Mouse (Mus musculus): Measurements from ENCODE around the gene Fam155a. TPM values are rescaled to one million over a fixed set of nuclear protein-coding genes. Genes with fewer than 3 reads are reported as not detected.

The Fam155a gene
- polyA plus RNA-seq, 1 experiment from 2014 or later = 1.0 TPM

DNA sequence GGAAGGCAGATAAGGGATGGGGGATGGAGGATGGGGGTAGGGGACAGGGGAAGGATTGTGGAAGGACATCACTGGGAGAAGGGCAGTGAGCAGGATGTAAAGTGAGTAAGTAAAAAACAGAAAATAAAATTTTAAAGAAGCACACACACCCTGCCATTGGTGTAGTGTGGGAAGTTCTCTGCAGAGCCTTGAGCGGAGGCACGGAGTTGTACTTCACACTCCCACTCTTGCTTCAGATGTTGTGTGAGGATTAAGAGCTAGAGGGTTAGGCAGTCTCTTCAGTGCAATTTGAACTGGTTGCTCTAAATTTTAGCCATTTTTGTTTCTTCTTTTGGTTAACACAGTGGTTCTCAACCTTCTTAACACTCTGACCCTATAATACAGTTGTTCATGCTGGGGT lies 114.1 kb downstream of the Fam155a start:
- Histone ChIP-seq H3K27me3 (no peaks in the 10 kb centered on the region), H3K9ac (no peak overlapping the region), H3K9me3 (no peaks in the 10 kb centered on the region), H3K4me2 (no peak overlapping the region), H3K4me3 (no peak overlapping the region), H3K27ac (no peak overlapping the region), H3K36me3 (no peaks in the 10 kb centered on the region), H3K4me1 (no peaks in the 10 kb centered on the region)
- WGBS = 87% methylated on average over 2 of the region's 2 CpGs
- ATAC-seq (ENCODE audit: insufficient number of reproducible peaks, insufficient read depth, low FRiP score, low TSS enrichment, low read depth) = no peak

DNA sequence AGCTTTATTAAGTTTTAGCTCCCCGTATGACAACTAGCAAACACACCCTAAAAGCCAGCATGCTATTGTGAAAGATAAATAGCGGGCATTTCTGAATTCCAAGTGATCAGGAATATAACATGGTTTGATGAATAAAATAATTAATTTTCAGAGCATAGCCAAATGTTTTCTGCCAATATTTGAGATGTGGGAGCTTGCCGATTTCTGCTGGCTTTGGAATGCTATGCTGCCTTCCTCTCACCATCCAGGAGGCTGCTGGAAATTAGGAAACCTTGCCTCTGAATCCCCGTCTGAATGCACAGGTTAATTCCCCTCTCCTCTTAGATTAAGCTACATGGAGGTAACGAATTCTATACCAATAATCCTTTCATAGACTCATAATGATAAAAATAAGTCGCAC lies 116.1 kb downstream of the Fam155a start:
- Histone ChIP-seq H3K4me1 (no peaks in the 10 kb centered on the region), H3K9ac (no peak overlapping the region), H3K9me3 (no peaks in the 10 kb centered on the region), H3K36me3 (no peaks in the 10 kb centered on the region), H3K27me3 (no peaks in the 10 kb centered on the region), H3K4me3 (no peak overlapping the region), H3K27ac (no peak overlapping the region), H3K4me2 (no peak overlapping the region)
- 82% methylated on average over 6 of the region's 6 CpGs for WGBS
- ATAC-seq (ENCODE audit: insufficient number of reproducible peaks, insufficient read depth, low FRiP score, low TSS enrichment, low read depth) = no peak

DNA sequence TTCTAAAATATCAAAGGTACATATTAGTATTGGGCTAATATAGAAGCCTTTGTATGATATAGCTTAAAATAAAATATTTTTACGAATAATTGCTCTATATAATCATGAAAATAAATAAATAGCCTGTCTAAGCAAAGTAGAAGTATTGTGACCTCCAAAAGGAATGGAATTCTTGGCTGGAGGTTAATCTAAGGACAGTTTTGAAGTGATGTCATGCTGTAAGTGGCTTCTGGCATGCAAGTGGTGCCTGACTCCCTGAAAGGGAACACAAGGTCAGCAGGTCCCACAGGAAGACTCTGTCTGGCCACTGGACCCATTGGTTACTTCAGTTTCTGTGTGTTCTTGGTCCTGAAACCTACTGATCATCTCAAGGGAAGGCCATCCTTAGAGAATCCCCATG lies 117.3 kb downstream of the Fam155a start:
- H3K9me3 ChIP-seq = no peaks in the 10 kb centered on the region
- no peak for ATAC-seq (ENCODE audit: insufficient number of reproducible peaks, insufficient read depth, low FRiP score, low TSS enrichment, low read depth)
- H3K4me3 ChIP-seq = no peak overlapping the region
- no peak overlapping the region for H3K4me2 ChIP-seq
- no peak overlapping the region for H3K9ac ChIP-seq
- H3K27me3 ChIP-seq = no peaks in the 10 kb centered on the region
- no peaks in the 10 kb centered on the region for H3K4me1 ChIP-seq
- WGBS = 36% methylated on average over 1 of the region's 1 CpGs
- no peak overlapping the region for H3K27ac ChIP-seq
- no peaks in the 10 kb centered on the region for H3K36me3 ChIP-seq

DNA sequence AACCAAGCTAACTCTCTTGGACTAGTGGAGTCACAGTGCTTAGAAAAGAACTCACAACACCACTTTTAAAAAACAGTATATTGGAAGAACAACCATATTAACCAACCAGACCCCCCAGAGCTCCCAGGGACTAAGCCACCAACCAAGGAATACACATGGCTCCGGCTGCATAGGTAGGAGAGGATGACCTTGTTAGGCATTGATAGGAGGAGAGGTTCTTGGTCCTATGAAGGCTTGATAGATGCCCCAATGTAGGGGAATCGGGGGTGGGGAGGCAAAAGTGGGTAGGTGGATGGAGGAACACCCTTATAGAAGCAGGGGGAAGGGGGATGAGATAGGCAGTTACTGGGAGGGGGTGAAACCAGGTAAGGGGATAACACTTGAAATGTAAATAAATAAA lies 132.8 kb downstream of the Fam155a start:
- Histone ChIP-seq H3K27me3 (no peaks in the 10 kb centered on the region), H3K9ac (no peak overlapping the region), H3K4me3 (no peak overlapping the region), H3K27ac (no peak overlapping the region), H3K4me1 (no peaks in the 10 kb centered on the region), H3K36me3 (no peaks in the 10 kb centered on the region), H3K4me2 (no peak overlapping the region), H3K9me3 (no peaks in the 10 kb centered on the region)
- no peak for ATAC-seq (ENCODE audit: insufficient number of reproducible peaks, insufficient read depth, low FRiP score, low TSS enrichment, low read depth)
- 78% methylated on average over 2 of the region's 2 CpGs for WGBS

DNA sequence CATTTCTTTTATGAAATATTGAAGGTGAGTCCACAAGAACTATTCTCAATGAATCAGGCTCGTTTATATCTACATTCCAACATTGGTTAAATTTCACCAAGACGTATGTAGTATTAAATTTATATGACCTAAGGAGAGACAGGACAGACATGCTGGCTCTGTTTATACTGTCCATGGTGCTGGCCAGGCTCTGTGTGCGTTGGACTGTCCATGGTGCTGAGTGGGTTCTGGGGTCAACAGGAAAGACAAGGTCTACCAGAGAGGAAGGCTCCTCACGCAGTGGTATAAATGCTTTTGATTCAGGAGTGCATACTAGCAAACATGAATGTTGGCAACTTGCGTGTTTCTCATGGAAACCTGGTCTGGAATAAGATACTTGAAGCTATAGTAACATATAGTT lies 135.7 kb downstream of the Fam155a start:
- H3K9ac ChIP-seq = no peak overlapping the region
- no peak for ATAC-seq (ENCODE audit: insufficient number of reproducible peaks, insufficient read depth, low FRiP score, low TSS enrichment, low read depth)
- H3K27me3 ChIP-seq = no peaks in the 10 kb centered on the region
- WGBS = 62% methylated on average over 5 of the region's 5 CpGs
- H3K9me3 ChIP-seq = no peaks in the 10 kb centered on the region
- H3K36me3 ChIP-seq = no peaks in the 10 kb centered on the region
- H3K27ac ChIP-seq = no peak overlapping the region
- H3K4me1 ChIP-seq = no peaks in the 10 kb centered on the region
- H3K4me3 ChIP-seq = no peak overlapping the region
- H3K4me2 ChIP-seq = no peak overlapping the region

DNA sequence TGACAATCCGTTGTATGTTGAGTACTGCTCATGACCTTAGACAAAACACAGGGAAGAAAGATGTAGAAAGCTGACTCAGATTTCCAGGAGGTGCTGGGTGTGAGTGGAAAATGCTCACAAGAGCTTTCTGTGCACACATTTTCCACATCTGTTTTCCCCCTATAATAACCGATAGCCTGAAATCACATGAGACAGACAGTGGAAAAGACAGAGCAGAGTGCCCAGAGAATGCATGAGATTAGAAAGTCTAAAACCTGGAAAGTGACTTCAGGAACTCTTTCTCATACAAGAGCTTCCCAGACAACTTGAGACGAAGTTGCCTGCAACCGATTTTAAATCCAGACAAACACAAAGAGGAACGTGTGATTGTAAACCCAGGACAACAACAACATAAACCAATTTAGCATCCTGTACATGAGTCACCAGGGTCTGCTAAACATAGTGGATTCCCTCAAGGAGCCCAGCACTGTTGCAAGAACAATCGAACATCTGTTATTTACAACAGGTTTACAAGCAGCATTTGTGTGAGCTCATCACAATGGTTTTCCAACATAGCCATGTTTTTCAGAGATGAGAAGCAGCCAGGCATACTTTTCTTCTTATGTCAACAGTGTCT lies 163.8 kb downstream of the Fam155a start:
- Histone ChIP-seq H3K27ac (no peak overlapping the region), H3K9me3 (no peaks in the 10 kb centered on the region), H3K36me3 (no peaks in the 10 kb centered on the region), H3K4me3 (no peak overlapping the region), H3K9ac (no peak overlapping the region), H3K4me2 (no peak overlapping the region), H3K4me1 (no peaks in the 10 kb centered on the region), H3K27me3 (no peaks in the 10 kb centered on the region)
- no peak for ATAC-seq (ENCODE audit: insufficient number of reproducible peaks, insufficient read depth, low FRiP score, low TSS enrichment, low read depth)
- 62% methylated on average over 6 of the region's 6 CpGs for WGBS

DNA sequence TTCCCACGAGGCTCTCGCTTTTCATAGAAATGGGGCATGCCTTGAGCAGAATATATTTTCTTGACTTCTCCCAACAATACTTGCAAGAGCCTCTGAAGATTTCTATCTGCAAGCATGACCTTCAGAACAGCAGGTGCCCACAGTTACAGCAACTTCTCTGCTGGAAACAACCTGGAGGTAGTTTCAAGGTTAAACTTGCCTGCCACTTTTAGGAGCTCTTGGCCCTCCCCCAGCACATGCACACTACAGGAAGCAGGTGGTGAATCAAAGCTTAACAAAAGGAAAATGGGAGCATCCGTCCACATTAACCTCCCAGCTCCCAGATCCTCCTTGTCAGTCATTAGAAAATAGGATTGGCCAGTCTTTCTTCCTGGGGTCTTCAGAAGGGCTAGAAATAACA lies 175.0 kb downstream of the Fam155a start:
- Histone ChIP-seq H3K27ac (no peak overlapping the region), H3K4me2 (no peak overlapping the region), H3K27me3 (no peaks in the 10 kb centered on the region), H3K9ac (no peak overlapping the region), H3K4me3 (no peak overlapping the region), H3K36me3 (no peaks in the 10 kb centered on the region), H3K4me1 (no peaks in the 10 kb centered on the region), H3K9me3 (no peaks in the 10 kb centered on the region)
- no peak for ATAC-seq (ENCODE audit: insufficient number of reproducible peaks, insufficient read depth, low FRiP score, low TSS enrichment, low read depth)
- WGBS = 62% methylated on average over 3 of the region's 3 CpGs

DNA sequence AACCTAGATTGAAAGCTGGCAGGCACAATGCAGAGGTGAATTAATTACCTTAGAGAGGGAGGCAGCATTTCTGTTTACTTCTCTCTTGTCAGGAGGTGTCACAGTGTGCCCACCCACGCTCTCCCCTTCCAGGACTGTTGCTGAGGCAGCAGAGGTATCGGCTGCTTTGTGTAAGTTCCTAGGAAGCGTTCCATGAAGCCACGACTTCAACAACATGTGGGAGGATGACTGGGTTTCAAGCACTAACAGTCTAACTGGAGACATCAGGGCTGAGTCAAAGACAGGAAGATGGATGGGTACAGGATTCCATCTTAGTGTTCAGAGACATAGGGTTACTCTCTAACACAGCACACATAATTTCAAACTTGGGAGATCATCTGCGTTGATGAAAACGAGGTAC lies 189.1 kb downstream of the Fam155a start:
- H3K9me3 ChIP-seq = no peaks in the 10 kb centered on the region
- no peak overlapping the region for H3K4me2 ChIP-seq
- WGBS = 71% methylated on average over 6 of the region's 6 CpGs
- H3K27ac ChIP-seq = no peak overlapping the region
- no peaks in the 10 kb centered on the region for H3K4me1 ChIP-seq
- H3K36me3 ChIP-seq = no peaks in the 10 kb centered on the region
- no peak for ATAC-seq (ENCODE audit: insufficient number of reproducible peaks, insufficient read depth, low FRiP score, low TSS enrichment, low read depth)
- no peaks in the 10 kb centered on the region for H3K27me3 ChIP-seq
- no peak overlapping the region for H3K9ac ChIP-seq
- H3K4me3 ChIP-seq = no peak overlapping the region

DNA sequence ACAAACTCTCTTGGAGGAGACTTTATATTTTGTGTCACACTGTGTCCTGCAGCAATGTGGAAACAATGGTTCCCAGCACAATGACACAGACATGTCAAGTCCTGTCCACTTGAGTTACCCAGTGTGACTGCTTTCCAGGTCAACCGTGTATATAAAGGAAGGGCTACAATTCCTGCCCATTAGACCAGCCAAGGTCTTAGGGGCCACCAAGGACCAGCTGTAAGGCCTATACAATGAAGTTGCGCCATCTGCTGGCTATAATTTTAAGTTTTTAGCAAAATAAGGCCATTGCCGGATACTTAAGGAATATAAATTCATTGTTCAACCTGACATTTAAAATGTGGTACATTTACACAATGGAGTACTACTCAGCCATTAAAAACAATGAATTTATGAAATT lies 190.8 kb downstream of the Fam155a start:
- no peaks in the 10 kb centered on the region for H3K4me1 ChIP-seq
- H3K9ac ChIP-seq = no peak overlapping the region
- no peak overlapping the region for H3K4me2 ChIP-seq
- no peaks in the 10 kb centered on the region for H3K27me3 ChIP-seq
- no peaks in the 10 kb centered on the region for H3K9me3 ChIP-seq
- no peak overlapping the region for H3K27ac ChIP-seq
- ATAC-seq (ENCODE audit: insufficient number of reproducible peaks, insufficient read depth, low FRiP score, low TSS enrichment, low read depth) = no peak
- WGBS = 24% methylated on average over 3 of the region's 3 CpGs
- no peak overlapping the region for H3K4me3 ChIP-seq
- H3K36me3 ChIP-seq = no peaks in the 10 kb centered on the region

DNA sequence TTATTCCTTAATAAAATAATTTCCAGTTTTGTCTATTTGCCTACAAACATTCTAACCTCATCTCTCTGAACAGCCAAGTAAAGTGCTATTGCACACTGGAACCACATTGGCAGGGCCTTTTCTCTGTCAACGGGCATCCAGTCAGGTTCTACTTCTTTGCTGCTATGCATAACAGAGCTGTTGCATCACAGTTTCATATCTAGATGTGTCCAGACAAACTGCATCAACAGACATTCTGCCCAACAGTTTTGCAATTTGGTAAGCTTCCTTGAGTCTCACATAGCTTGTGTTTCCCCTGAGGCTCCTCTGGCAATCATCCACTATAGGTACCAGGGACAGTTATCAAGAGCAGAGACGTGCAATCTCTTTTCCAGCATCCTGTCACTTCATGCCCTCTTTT lies 199.0 kb downstream of the Fam155a start:
- Histone ChIP-seq H3K9ac (no peak overlapping the region), H3K4me3 (no peak overlapping the region), H3K4me2 (no peak overlapping the region), H3K27ac (no peak overlapping the region), H3K36me3 (no peaks in the 10 kb centered on the region), H3K4me1 (no peaks in the 10 kb centered on the region), H3K9me3 (no peaks in the 10 kb centered on the region), H3K27me3 (no peaks in the 10 kb centered on the region)
- 64% methylated on average over 2 of the region's 2 CpGs for WGBS
- ATAC-seq (ENCODE audit: insufficient number of reproducible peaks, insufficient read depth, low FRiP score, low TSS enrichment, low read depth) = no peak

DNA sequence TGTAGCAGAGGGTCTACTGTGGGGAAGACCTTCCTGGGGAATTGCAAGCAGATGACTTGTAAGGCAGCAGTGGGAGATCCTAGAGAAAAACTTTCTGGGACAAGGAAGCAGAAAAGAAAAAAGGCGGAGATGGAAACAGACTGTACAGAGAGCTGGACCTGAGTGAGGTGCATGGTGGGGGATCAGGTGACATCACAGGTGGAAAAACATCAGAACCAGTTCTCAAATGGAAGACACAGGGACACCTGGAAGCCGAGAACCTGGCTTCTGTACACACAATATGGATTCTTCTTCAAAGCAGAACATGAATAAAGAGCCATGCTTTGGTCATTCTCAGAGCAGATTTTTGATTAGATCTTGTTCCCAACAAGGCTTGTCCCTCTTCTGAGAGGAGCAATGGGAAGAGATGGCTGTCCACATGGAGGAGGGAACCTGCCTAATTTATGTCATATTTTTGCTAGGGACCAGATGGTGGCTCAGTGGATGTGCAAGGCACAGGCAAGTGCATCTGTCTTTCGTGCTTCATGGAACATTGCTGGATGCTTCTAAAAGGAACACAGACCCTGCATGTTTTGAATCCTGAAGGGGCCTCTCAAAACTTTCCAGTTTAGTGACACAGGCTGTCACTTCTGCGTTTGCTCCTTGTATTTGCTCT lies 201.3 kb downstream of the Fam155a start:
- H3K27me3 ChIP-seq = no peaks in the 10 kb centered on the region
- 73% methylated on average over 4 of the region's 4 CpGs for WGBS
- no peaks in the 10 kb centered on the region for H3K9me3 ChIP-seq
- no peaks in the 10 kb centered on the region for H3K36me3 ChIP-seq
- H3K9ac ChIP-seq = no peak overlapping the region
- H3K4me1 ChIP-seq = no peaks in the 10 kb centered on the region
- no peak overlapping the region for H3K4me3 ChIP-seq
- H3K27ac ChIP-seq = no peak overlapping the region
- no peak overlapping the region for H3K4me2 ChIP-seq
- ATAC-seq (ENCODE audit: insufficient number of reproducible peaks, insufficient read depth, low FRiP score, low TSS enrichment, low read depth) = no peak

DNA sequence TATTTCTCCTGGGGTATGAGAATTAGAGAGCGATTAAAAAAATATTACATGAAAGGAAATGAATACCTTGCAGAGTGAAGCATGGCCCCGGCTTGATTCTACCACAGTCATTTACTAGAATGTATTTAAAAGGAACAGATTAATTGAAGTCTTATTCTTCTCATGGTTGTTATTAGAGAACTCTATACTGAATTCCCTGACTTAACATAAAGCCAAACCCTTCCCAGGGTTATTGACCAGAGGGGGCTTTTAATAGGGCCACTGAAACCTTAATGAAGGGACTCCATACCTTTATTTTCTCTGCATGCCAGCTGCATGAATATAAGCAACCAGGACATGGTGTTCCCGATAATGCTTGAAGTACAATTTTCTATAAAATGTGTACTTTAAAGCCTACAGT lies 221.8 kb downstream of the Fam155a start:
- no peaks in the 10 kb centered on the region for H3K36me3 ChIP-seq
- H3K4me2 ChIP-seq = no peak overlapping the region
- no peaks in the 10 kb centered on the region for H3K9me3 ChIP-seq
- no peak overlapping the region for H3K4me3 ChIP-seq
- WGBS = 81% methylated on average over 3 of the region's 3 CpGs
- ATAC-seq (ENCODE audit: insufficient number of reproducible peaks, insufficient read depth, low FRiP score, low TSS enrichment, low read depth) = no peak
- no peaks in the 10 kb centered on the region for H3K27me3 ChIP-seq
- no peaks in the 10 kb centered on the region for H3K4me1 ChIP-seq
- no peak overlapping the region for H3K27ac ChIP-seq
- no peak overlapping the region for H3K9ac ChIP-seq
